Mouse (Mus musculus): ENCODE measurements at regions not wholly inside any gene's neighbourhood (a gene's known extent, or its start where the extent isn't known, plus 50 kb on each side); places are given as distances from the start of the nearest gene placed in this dataset.
A peak's percentile ranks its signal among the peaks of the same experiment; 100 is the strongest.

DNA sequence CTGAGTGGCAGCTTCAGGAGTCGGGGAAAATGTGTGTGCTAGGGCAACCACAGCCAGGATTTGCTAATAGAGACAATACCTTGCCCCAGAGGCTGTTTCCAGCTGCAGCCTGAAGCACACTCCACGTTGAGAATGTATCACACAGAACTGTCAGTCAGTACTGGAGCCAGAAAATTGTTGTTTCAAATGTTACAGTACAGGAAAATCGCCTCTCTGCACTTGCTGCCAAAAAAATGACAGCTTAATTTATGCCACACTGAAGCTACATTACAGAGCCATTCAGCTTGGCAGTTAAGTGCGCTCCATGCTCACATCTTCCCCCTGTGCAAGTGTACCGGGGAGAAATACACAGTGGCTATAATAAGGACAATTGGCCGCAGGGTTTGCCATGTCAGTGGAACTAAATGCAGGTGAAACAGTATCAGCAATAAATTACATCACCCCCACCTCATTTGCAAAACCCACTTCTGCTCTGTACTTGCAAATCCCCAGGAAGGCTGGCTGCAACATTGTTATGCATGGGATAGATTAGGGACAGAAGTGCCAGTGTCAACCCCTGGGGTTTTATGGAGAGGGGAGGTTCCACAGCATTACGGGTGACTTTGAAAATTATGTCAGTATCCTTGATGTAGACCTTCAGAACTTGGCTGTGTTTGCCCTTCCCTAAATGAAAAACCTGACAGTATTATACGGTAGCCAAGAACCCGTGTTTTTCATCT lies 263.3 kb upstream of the Sp4 start:
- WGBS: 60% methylated on average over 9 of the region's 9 CpGs
- H3K9ac ChIP-seq (ENCODE audit: low read depth, low read length): no peak overlapping the region
- TF ChIP-seq POLR2A (IDR thresholded peaks at IDR 0.05; ENCODE audit: extremely low read depth, insufficient read depth, low read length) (no peak), CTCF (IDR thresholded peaks at IDR 0.05; ENCODE audit: low read depth, low read length) (no peak)
- no peaks in the 10 kb centered on the region for H3K36me3 ChIP-seq (ENCODE audit: control insufficient read depth, insufficient read depth, low read length)
- DNase-seq (ENCODE audit: extremely low read depth, low read depth, low spot score): no peak
- no peaks in the 10 kb centered on the region for H3K27me3 ChIP-seq (ENCODE audit: control insufficient read depth, insufficient read depth, low read length)
- no peak overlapping the region for H3K27ac ChIP-seq (replicated peaks; ENCODE audit: insufficient read depth, low read depth, low read length)
- no peak overlapping the region for H3K4me3 ChIP-seq (ENCODE audit: insufficient read depth, low read depth, low read length)
- peaks cover 1% of the 10 kb centered on the region; the same call in 1 of the 2 replicates for H3K4me1 ChIP-seq (ENCODE audit: control insufficient read depth, insufficient read depth, low read length)
- H3K79me2 ChIP-seq (ENCODE audit: control insufficient read depth, insufficient read depth, low read length): no peaks in the 10 kb centered on the region

- 23% methylated on average over 2 of the region's 2 CpGs for WGBS
- Histone ChIP-seq H3K4me1 (ENCODE audit: control insufficient read depth, insufficient read depth, low read length) (peaks cover 1% of the 10 kb centered on the region; the same call in 1 of the 2 replicates), H3K79me2 (ENCODE audit: control insufficient read depth, insufficient read depth, low read length) (no peaks in the 10 kb centered on the region), H3K36me3 (ENCODE audit: control insufficient read depth, insufficient read depth, low read length) (no peaks in the 10 kb centered on the region), H3K9ac (ENCODE audit: low read depth, low read length) (no peak overlapping the region), H3K27ac (replicated peaks; ENCODE audit: insufficient read depth, low read depth, low read length) (no peak overlapping the region), H3K27me3 (ENCODE audit: control insufficient read depth, insufficient read depth, low read length) (no peaks in the 10 kb centered on the region), H3K4me3 (ENCODE audit: insufficient read depth, low read depth, low read length) (no peak overlapping the region)
- no peak for TF ChIP-seq CTCF (IDR thresholded peaks at IDR 0.05; ENCODE audit: low read depth, low read length)
- DNase-seq (ENCODE audit: extremely low read depth, low read depth, low spot score): peak; percentile 56
These were observed 261.0 kb upstream of the Sp4 start for GRCm38 (mm10) chr12:118562226-118562625.

GRCm38 (mm10) chr12:118549071-118549470 lies 247.8 kb upstream of the Sp4 start:
- WGBS: 88% methylated on average over 1 of the region's 1 CpGs
- no peak for DNase-seq (ENCODE audit: extremely low read depth, low read depth, low spot score)
- H3K9ac ChIP-seq (ENCODE audit: low read depth, low read length): no peak overlapping the region

GRCm38 (mm10) chr12:118540336-118540735 lies 239.1 kb upstream of the Sp4 start:
- no peak for DNase-seq (ENCODE audit: extremely low read depth, low read depth, low spot score)
- no peaks in the 10 kb centered on the region for H3K4me1 ChIP-seq (ENCODE audit: control insufficient read depth, insufficient read depth, low read length)
- WGBS: 53% methylated on average over 6 of the region's 6 CpGs
- no peaks in the 10 kb centered on the region for H3K79me2 ChIP-seq (ENCODE audit: control insufficient read depth, insufficient read depth, low read length)
- no peak overlapping the region for H3K4me3 ChIP-seq (ENCODE audit: insufficient read depth, low read depth, low read length)
- H3K27me3 ChIP-seq (ENCODE audit: control insufficient read depth, insufficient read depth, low read length): no peaks in the 10 kb centered on the region
- no peak overlapping the region for H3K27ac ChIP-seq (replicated peaks; ENCODE audit: insufficient read depth, low read depth, low read length)
- no peaks in the 10 kb centered on the region for H3K36me3 ChIP-seq (ENCODE audit: control insufficient read depth, insufficient read depth, low read length)
- TF ChIP-seq CTCF (IDR thresholded peaks at IDR 0.05; ENCODE audit: low read depth, low read length) (no peak), POLR2A (IDR thresholded peaks at IDR 0.05; ENCODE audit: extremely low read depth, insufficient read depth, low read length) (no peak)
- no peak overlapping the region for H3K9ac ChIP-seq (ENCODE audit: low read depth, low read length)

More at GRCm38 (mm10) chr12:118549071-118549470, 247.8 kb upstream of the Sp4 start:
- Histone ChIP-seq H3K27me3 (ENCODE audit: control insufficient read depth, insufficient read depth, low read length) (no peaks in the 10 kb centered on the region), H3K79me2 (ENCODE audit: control insufficient read depth, insufficient read depth, low read length) (no peaks in the 10 kb centered on the region), H3K4me3 (ENCODE audit: insufficient read depth, low read depth, low read length) (no peak overlapping the region), H3K27ac (replicated peaks; ENCODE audit: insufficient read depth, low read depth, low read length) (no peak overlapping the region), H3K36me3 (ENCODE audit: control insufficient read depth, insufficient read depth, low read length) (no peaks in the 10 kb centered on the region), H3K4me1 (ENCODE audit: control insufficient read depth, insufficient read depth, low read length) (no peaks in the 10 kb centered on the region)
- TF ChIP-seq POLR2A (IDR thresholded peaks at IDR 0.05; ENCODE audit: extremely low read depth, insufficient read depth, low read length) (no peak), CTCF (IDR thresholded peaks at IDR 0.05; ENCODE audit: low read depth, low read length) (no peak)

- Histone ChIP-seq H3K27ac (replicated peaks; ENCODE audit: insufficient read depth, low read depth, low read length) (no peak overlapping the region), H3K79me2 (ENCODE audit: control insufficient read depth, insufficient read depth, low read length) (no peaks in the 10 kb centered on the region)
- 19% methylated on average over 10 of the region's 10 CpGs for WGBS
These were observed 229.3 kb upstream of the Sp4 start for GRCm38 (mm10) chr12:118530514-118530913.

More at GRCm38 (mm10) chr12:118530514-118530913, 229.3 kb upstream of the Sp4 start:
- H3K9ac ChIP-seq (ENCODE audit: low read depth, low read length): no peak overlapping the region
- no peak for TF ChIP-seq CTCF (IDR thresholded peaks at IDR 0.05; ENCODE audit: low read depth, low read length)
- TF ChIP-seq POLR2A (IDR thresholded peaks at IDR 0.05; ENCODE audit: extremely low read depth, insufficient read depth, low read length): no peak
- no peak for DNase-seq (ENCODE audit: extremely low read depth, low read depth, low spot score)
- no peaks in the 10 kb centered on the region for H3K36me3 ChIP-seq (ENCODE audit: control insufficient read depth, insufficient read depth, low read length)
- peaks cover 3% of the 10 kb centered on the region; the same call in 1 of the 2 replicates for H3K27me3 ChIP-seq (ENCODE audit: control insufficient read depth, insufficient read depth, low read length)
- no peaks in the 10 kb centered on the region for H3K4me1 ChIP-seq (ENCODE audit: control insufficient read depth, insufficient read depth, low read length)
- H3K4me3 ChIP-seq (ENCODE audit: insufficient read depth, low read depth, low read length): no peak overlapping the region

All from liver, adult 2 months (tissue).